Mouse (Mus musculus): ENCODE data around the gene Timp3. TPM values are rescaled to one million over a fixed set of nuclear protein-coding genes. Genes with fewer than 3 reads are reported as not detected.

The Timp3 gene
- polyA plus RNA-seq, 1 experiment: 25.3 TPM

DNA sequence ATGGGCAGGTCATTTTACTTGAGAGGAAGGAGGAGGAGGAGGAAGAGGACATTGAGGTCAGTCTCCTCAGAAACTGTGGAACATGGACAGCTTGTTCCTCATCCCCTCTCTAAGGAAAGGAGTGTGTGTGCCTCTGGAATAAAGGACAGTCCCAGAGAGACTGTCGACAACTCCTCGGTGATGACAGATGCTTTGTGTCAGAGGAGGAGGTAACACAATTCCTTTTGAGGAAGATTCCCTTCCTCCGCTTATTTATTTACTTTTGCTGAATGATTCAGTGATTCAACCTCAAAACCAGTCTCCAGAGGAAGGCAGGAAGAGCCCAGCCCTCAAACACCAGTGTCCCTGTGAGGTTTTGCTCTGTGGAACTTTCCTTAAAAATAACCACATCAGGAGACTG, 29.9 kb upstream of the Timp3 start:
- no peak overlapping the region for H3K4me3 ChIP-seq (ENCODE audit: extremely low read depth, insufficient read depth, insufficient read length)
- 61% methylated on average over 3 of the region's 3 CpGs for WGBS

GRCm38 (mm10) chr10:86272826-86273225, 27.3 kb upstream of the Timp3 start:
- no peak overlapping the region for H3K27ac ChIP-seq (ENCODE audit: insufficient read depth, low read length)
- no peaks in the 10 kb centered on the region for H3K36me3 ChIP-seq (ENCODE audit: control insufficient read depth, insufficient read depth, low read length)
- H3K4me1 ChIP-seq (ENCODE audit: control insufficient read depth, insufficient read depth, insufficient read length): no peaks in the 10 kb centered on the region
- no peak for DNase-seq (ENCODE audit: low read depth in 1 of 2, low spot score in 2 of 2)
- no peaks in the 10 kb centered on the region for H3K27me3 ChIP-seq (ENCODE audit: control insufficient read depth, insufficient read depth, low read length)
- 94% methylated on average over 3 of the region's 3 CpGs for WGBS
- TF ChIP-seq CTCF (IDR thresholded peaks at IDR 0.05; ENCODE audit: extremely low read depth, insufficient read depth, insufficient read length, insufficient replicate concordance) (no peak), POLR2A (IDR thresholded peaks at IDR 0.05; ENCODE audit: low read depth, low read length) (no peak)
- H3K4me3 ChIP-seq (ENCODE audit: extremely low read depth, insufficient read depth, insufficient read length): no peak overlapping the region

More for the DNA sequence above, 29.9 kb upstream of the Timp3 start:
- no peak for TF ChIP-seq POLR2A (IDR thresholded peaks at IDR 0.05; ENCODE audit: low read depth, low read length)
- TF ChIP-seq CTCF (IDR thresholded peaks at IDR 0.05; ENCODE audit: extremely low read depth, insufficient read depth, insufficient read length, insufficient replicate concordance): no peak
- Histone ChIP-seq H3K27me3 (ENCODE audit: control insufficient read depth, insufficient read depth, low read length) (no peaks in the 10 kb centered on the region), H3K36me3 (ENCODE audit: control insufficient read depth, insufficient read depth, low read length) (no peaks in the 10 kb centered on the region), H3K27ac (ENCODE audit: insufficient read depth, low read length) (no peak overlapping the region), H3K4me1 (ENCODE audit: control insufficient read depth, insufficient read depth, insufficient read length) (no peaks in the 10 kb centered on the region)
- DNase-seq (ENCODE audit: low read depth in 1 of 2, low spot score in 2 of 2): no peak

DNA sequence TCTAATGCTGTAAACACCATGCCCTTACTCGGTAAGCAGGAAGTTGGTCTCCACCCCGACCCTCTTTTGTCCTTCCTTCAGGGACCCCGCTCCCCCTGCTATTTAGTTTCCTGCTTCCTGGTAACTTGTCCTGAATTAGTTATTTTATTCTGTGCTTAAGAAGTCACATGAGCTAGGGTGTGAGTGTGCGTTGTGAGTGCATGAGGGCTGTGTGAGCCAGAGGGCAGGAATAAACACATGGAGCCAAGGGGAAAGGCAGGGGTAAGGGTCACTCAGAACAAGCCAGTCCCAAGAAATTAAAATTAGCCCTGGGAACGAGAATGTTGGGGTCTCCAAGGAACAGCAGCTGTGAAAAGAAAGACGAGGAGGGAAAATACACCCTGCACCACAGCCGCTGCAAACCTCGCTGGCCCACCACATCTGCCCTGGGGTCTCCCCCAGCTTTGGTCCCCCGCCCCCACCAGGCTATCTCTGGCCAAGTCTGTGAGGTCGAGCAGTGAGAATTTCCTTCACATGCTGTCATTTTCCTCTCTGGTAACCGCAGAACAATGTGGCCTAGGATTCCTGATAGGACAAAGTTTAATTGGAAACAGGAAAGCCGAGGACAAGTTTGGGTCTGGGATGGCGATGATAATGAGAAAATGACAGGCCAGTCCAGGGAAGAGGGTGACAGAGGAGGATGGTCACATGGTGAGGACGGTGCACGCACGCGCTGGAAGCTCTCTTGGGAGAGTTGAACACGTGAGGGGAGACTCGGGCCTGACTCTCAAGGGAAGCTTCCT, 26.6 kb upstream of the Timp3 start:
- no peak overlapping the region for H3K27ac ChIP-seq (ENCODE audit: insufficient read depth, low read length)
- H3K36me3 ChIP-seq (ENCODE audit: control insufficient read depth, insufficient read depth, low read length): no peaks in the 10 kb centered on the region
- H3K27me3 ChIP-seq (ENCODE audit: control insufficient read depth, insufficient read depth, low read length): no peaks in the 10 kb centered on the region
- 55% methylated on average over 19 of the region's 19 CpGs for WGBS
- no peak overlapping the region for H3K4me3 ChIP-seq (ENCODE audit: extremely low read depth, insufficient read depth, insufficient read length)
- no peak for TF ChIP-seq POLR2A (IDR thresholded peaks at IDR 0.05; ENCODE audit: low read depth, low read length)
- no peak for TF ChIP-seq CTCF (IDR thresholded peaks at IDR 0.05; ENCODE audit: extremely low read depth, insufficient read depth, insufficient read length, insufficient replicate concordance)
- DNase-seq (ENCODE audit: low read depth in 1 of 2, low spot score in 2 of 2): no peak
- no peaks in the 10 kb centered on the region for H3K4me1 ChIP-seq (ENCODE audit: control insufficient read depth, insufficient read depth, insufficient read length)

- Histone ChIP-seq H3K36me3 (ENCODE audit: control insufficient read depth, insufficient read depth, low read length) (no peaks in the 10 kb centered on the region), H3K4me1 (ENCODE audit: control insufficient read depth, insufficient read depth, insufficient read length) (no peaks in the 10 kb centered on the region), H3K27me3 (ENCODE audit: control insufficient read depth, insufficient read depth, low read length) (no peaks in the 10 kb centered on the region), H3K4me3 (ENCODE audit: extremely low read depth, insufficient read depth, insufficient read length) (no peak overlapping the region), H3K27ac (ENCODE audit: insufficient read depth, low read length) (no peak overlapping the region)
- DNase-seq (ENCODE audit: low read depth in 1 of 2, low spot score in 2 of 2): no peak
- TF ChIP-seq POLR2A (IDR thresholded peaks at IDR 0.05; ENCODE audit: low read depth, low read length) (no peak), CTCF (IDR thresholded peaks at IDR 0.05; ENCODE audit: extremely low read depth, insufficient read depth, insufficient read length, insufficient replicate concordance) (no peak)
- 87% methylated on average over 5 of the region's 5 CpGs for WGBS
Observed at GRCm38 (mm10) chr10:86275585-86275984, 24.6 kb upstream of the Timp3 start.

GRCm38 (mm10) chr10:86277327-86277726, 22.8 kb upstream of the Timp3 start:
- no peaks in the 10 kb centered on the region for H3K4me1 ChIP-seq (ENCODE audit: control insufficient read depth, insufficient read depth, insufficient read length)
- no peaks in the 10 kb centered on the region for H3K36me3 ChIP-seq (ENCODE audit: control insufficient read depth, insufficient read depth, low read length)
- H3K27ac ChIP-seq (ENCODE audit: insufficient read depth, low read length): no peak overlapping the region
- no peaks in the 10 kb centered on the region for H3K27me3 ChIP-seq (ENCODE audit: control insufficient read depth, insufficient read depth, low read length)
- 8% methylated on average over 5 of the region's 5 CpGs for WGBS
- DNase-seq (ENCODE audit: low read depth in 1 of 2, low spot score in 2 of 2): no peak
- TF ChIP-seq CTCF (IDR thresholded peaks at IDR 0.05; ENCODE audit: extremely low read depth, insufficient read depth, insufficient read length, insufficient replicate concordance): no peak
- TF ChIP-seq POLR2A (IDR thresholded peaks at IDR 0.05; ENCODE audit: low read depth, low read length): no peak
- no peak overlapping the region for H3K4me3 ChIP-seq (ENCODE audit: extremely low read depth, insufficient read depth, insufficient read length)

DNA sequence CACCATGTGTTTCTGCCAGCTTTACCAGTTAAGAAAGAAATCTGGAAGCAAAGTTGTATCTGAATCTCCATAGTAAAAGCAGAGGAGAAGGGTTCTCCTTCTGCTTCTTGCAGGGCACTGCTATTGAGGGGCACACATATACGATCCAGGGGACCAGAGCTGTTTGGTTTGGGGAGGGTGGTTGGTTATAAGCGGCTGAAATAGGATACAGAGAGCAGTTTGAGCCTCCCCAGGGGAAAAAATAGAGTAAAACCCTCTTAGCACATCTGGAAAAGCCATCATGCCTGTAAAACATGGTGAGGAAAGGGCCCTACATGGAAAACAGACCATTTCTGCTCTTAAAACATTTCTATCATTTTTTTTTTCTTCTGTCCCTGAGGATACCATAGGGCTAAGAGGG, 21.7 kb upstream of the Timp3 start:
- TF ChIP-seq CTCF (IDR thresholded peaks at IDR 0.05; ENCODE audit: extremely low read depth, insufficient read depth, insufficient read length, insufficient replicate concordance) (no peak), POLR2A (IDR thresholded peaks at IDR 0.05; ENCODE audit: low read depth, low read length) (no peak)
- no peak for DNase-seq (ENCODE audit: low read depth in 1 of 2, low spot score in 2 of 2)
- Histone ChIP-seq H3K4me1 (ENCODE audit: control insufficient read depth, insufficient read depth, insufficient read length) (no peaks in the 10 kb centered on the region), H3K27ac (ENCODE audit: insufficient read depth, low read length) (no peak overlapping the region), H3K27me3 (ENCODE audit: control insufficient read depth, insufficient read depth, low read length) (no peaks in the 10 kb centered on the region), H3K4me3 (ENCODE audit: extremely low read depth, insufficient read depth, insufficient read length) (no peak overlapping the region), H3K36me3 (ENCODE audit: control insufficient read depth, insufficient read depth, low read length) (no peaks in the 10 kb centered on the region)
- 87% methylated on average over 2 of the region's 2 CpGs for WGBS

DNA sequence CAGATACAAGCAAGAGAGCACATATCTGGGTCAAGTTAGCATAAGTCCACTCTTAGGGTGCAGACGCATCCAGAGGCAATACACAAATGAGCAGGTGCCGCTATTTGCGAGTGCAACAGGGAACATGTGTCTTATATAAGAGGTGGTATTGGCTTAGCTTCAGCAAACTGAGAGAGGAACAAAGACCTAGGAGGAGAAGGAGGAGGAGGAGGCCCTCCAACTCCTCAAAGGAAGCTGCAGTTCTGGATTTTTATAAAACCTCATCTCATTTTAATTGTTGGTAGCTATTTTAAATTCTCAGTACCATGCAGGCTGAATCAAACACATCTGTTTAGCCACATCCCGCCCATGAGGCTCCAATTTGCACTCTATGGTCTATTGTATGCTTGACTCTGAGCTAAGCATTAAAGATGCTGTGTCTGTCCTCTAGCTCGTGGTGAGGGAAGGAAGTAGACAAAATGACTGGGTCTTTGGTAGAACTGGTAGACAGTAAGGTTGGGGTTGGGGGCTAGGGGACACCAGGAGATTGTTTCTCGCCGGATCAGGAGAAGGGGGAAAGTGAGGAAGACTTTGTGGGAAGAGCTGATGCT, 20.5 kb upstream of the Timp3 start:
- no peak for DNase-seq (ENCODE audit: low read depth in 1 of 2, low spot score in 2 of 2)
- Histone ChIP-seq H3K27ac (ENCODE audit: insufficient read depth, low read length) (no peak overlapping the region), H3K4me1 (ENCODE audit: control insufficient read depth, insufficient read depth, insufficient read length) (no peaks in the 10 kb centered on the region), H3K36me3 (ENCODE audit: control insufficient read depth, insufficient read depth, low read length) (no peaks in the 10 kb centered on the region), H3K4me3 (ENCODE audit: extremely low read depth, insufficient read depth, insufficient read length) (no peak overlapping the region), H3K27me3 (ENCODE audit: control insufficient read depth, insufficient read depth, low read length) (no peaks in the 10 kb centered on the region)
- no peak for TF ChIP-seq CTCF (IDR thresholded peaks at IDR 0.05; ENCODE audit: extremely low read depth, insufficient read depth, insufficient read length, insufficient replicate concordance)
- no peak for TF ChIP-seq POLR2A (IDR thresholded peaks at IDR 0.05; ENCODE audit: low read depth, low read length)
- WGBS: 47% methylated on average over 7 of the region's 7 CpGs
